Mouse (Mus musculus): ENCODE results near the gene Gdpd5.

- no peak for TF ChIP-seq CTCF (IDR thresholded peaks at IDR 0.05; ENCODE audit: borderline replicate concordance, control insufficient read depth, extremely low read depth, insufficient read depth, low read length, poor library complexity)
- TF ChIP-seq POLR2A (IDR thresholded peaks at IDR 0.05; ENCODE audit: control insufficient read depth, extremely low read depth, insufficient read depth, low read length, poor library complexity) = no peak
Observed at GRCm38 (mm10) chr7:99351104-99351801, 30.0 kb upstream of the Gdpd5 start.
